Mouse (Mus musculus) stomach, postnatal 0 days (tissue): ENCODE measurements at regions not wholly inside any gene's neighbourhood (a gene's known extent, or its start where the extent isn't known, plus 50 kb on each side); places are given as distances from the start of the nearest gene placed in this dataset.

Experiments used
- ATAC-seq: fragments of 200-750 bp; cut with Nextera tagmentation; 2 replicates; pipeline ENCODE4 v1.8.0; 2017; ENCODE audit not compliant: low FRiP score, low TSS enrichment
- DNase-seq: peaks from one replicate; pipeline ENCODE4 v3.0.0-alpha.2; 2016; ENCODE audit warnings: low spot score
- H3K27ac ChIP-seq: fragments of 300-500 bp; sonication (generic); replicated peaks from 2 replicates; pipeline ENCODE4 v1.5.1; 2014; ENCODE audit warnings: mild to moderate bottlenecking, control low read depth
- H3K27me3 ChIP-seq: fragments of 300-500 bp; sonication (generic); 2 replicates; pipeline ENCODE4 v1.6.1; 2014; ENCODE audit warnings: low read length; ENCODE audit not compliant: control insufficient read depth, insufficient read depth
- H3K36me3 ChIP-seq: fragments of 300-500 bp; sonication (generic); 2 replicates; pipeline ENCODE4 v1.6.1; 2014; ENCODE audit warnings: low read length, mixed read lengths; ENCODE audit not compliant: control insufficient read depth, insufficient read depth
- H3K4me1 ChIP-seq: fragments of 300-500 bp; sonication (generic); replicated peaks from 2 replicates; pipeline ENCODE4 v1.6.1; 2014; ENCODE audit warnings: antibody characterized with exemption; ENCODE audit not compliant: control insufficient read depth, insufficient read depth
- H3K4me2 ChIP-seq: fragments of 300-500 bp; sonication (generic); replicated peaks from 2 replicates; pipeline ENCODE4 v1.6.1; 2014; ENCODE audit warnings: low read depth, mild to moderate bottlenecking, control low read depth, moderate library complexity
- H3K4me3 ChIP-seq: fragments of 300-500 bp; sonication (generic); 2 replicates; pipeline ENCODE4 v1.5.1; 2014; ENCODE audit warnings: low read depth, low read length, control low read depth
- H3K9ac ChIP-seq: fragments of 300-500 bp; sonication (generic); 2 replicates; pipeline ENCODE4 v1.6.1; 2014; ENCODE audit warnings: mild to moderate bottlenecking, low read length, control low read depth, mixed read lengths
- H3K9me3 ChIP-seq: fragments of 300-500 bp; sonication (generic); 2 replicates; pipeline ENCODE4 v1.6.1; 2016; ENCODE audit warnings: low read length; ENCODE audit not compliant: control insufficient read depth
- CTCF ChIP-seq: IDR thresholded peaks from 2 replicates; pipeline ENCODE4 v1.5.1; 2016; ENCODE audit warnings: antibody characterized with exemption, low read depth, mild to moderate bottlenecking, moderate library complexity
- EP300 ChIP-seq: optimal IDR thresholded peaks from 2 replicates; pipeline ENCODE3; 2016; ENCODE audit warnings: antibody characterized with exemption
- WGBS: fragments of 180-500 bp; shearing (Covaris S2); extraction: QIAGEN DNeasy Blood & Tissue Kit; methylation state at CpG from one replicate; pipeline ENCODE4 v1.1.7; 2014; 5-methylcytosine and 5-hydroxymethylcytosine counted together

DNA sequence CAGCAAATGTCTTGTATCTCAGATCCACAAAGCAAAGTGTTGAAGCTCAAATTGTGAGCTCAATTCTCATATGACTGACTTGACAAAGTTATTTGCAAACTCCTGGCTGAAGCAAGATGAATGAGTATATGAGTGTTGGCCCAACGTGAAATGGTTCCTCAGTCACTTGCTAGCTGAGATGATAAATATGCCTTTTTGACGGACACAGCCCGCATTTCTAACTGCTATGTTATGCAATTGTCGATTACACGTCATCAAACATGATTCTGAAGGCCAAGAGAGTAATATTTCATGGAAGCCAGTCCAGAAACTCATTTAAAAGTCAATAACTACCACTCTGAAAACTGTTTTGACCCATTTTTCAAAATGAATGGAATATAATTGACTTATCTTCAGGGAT is 520.6 kb downstream of the Lipi start:
- Histone ChIP-seq H3K27me3 (no peaks in the 10 kb centered on the region), H3K4me1 (no peaks in the 10 kb centered on the region), H3K4me3 (no peak overlapping the region), H3K9ac (no peak overlapping the region), H3K36me3 (no peaks in the 10 kb centered on the region), H3K27ac (no peak overlapping the region), H3K9me3 (no peaks in the 10 kb centered on the region), H3K4me2 (no peak overlapping the region)
- 77% methylated on average over 5 of the region's 5 CpGs for WGBS
- ATAC-seq (no peak), DNase-seq (no peak)
- TF ChIP-seq CTCF (no peak), EP300 (no peak)

DNA sequence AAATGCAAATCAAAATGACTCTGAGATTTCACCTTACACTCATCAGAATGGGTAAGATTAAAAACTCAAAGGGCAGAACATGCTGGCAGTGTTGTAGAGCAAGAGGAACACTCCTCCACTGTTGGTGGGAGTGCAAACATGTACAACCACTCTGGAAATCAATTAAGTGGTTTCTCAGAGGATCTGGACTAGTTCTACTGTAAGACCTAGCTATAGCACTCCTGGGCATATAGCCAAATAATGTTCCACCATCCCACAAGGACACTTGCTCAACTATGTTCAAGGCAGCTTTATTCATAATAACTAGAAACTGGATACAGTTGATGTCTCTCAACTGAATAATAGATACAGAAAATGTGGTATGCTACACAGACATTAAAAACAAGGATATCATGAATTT is 532.9 kb downstream of the Lipi start:
- no peak overlapping the region for H3K9ac ChIP-seq
- H3K27me3 ChIP-seq: no peaks in the 10 kb centered on the region
- no peak overlapping the region for H3K27ac ChIP-seq
- ATAC-seq (no peak), DNase-seq (no peak)
- no peaks in the 10 kb centered on the region for H3K9me3 ChIP-seq
- TF ChIP-seq CTCF (no peak), EP300 (no peak)
- H3K4me1 ChIP-seq: no peaks in the 10 kb centered on the region
- no peak overlapping the region for H3K4me3 ChIP-seq
- no peaks in the 10 kb centered on the region for H3K36me3 ChIP-seq
- no peak overlapping the region for H3K4me2 ChIP-seq

GRCm38 (mm10) chr16:75045969-75046368 is 539.9 kb downstream of the Lipi start:
- no peak for ATAC-seq
- H3K9ac ChIP-seq: no peak overlapping the region
- no peaks in the 10 kb centered on the region for H3K36me3 ChIP-seq
- TF ChIP-seq CTCF: no peak
- no peak for TF ChIP-seq EP300
- no peaks in the 10 kb centered on the region for H3K27me3 ChIP-seq
- H3K27ac ChIP-seq: no peak overlapping the region
- no peak for DNase-seq
- H3K4me1 ChIP-seq: no peaks in the 10 kb centered on the region
- H3K4me3 ChIP-seq: no peak overlapping the region
- no peaks in the 10 kb centered on the region for H3K9me3 ChIP-seq
- 88% methylated on average over 2 of the region's 2 CpGs for WGBS
- H3K4me2 ChIP-seq: no peak overlapping the region
